Mouse (Mus musculus) midbrain, postnatal 0 days (tissue): ENCODE measurements at regions not wholly inside any gene's neighbourhood (a gene's known extent, or its start where the extent isn't known, plus 50 kb on each side); places are given as distances from the start of the nearest gene placed in this dataset.
"Not testable (repeated sequence)": the region's sequence is repeated elsewhere in the genome, so short reads cannot be mapped to it uniquely, and the experiment has no call there.

Source experiments
- ATAC-seq: fragments of 200-750 bp; cut with Nextera tagmentation; 2 replicates; pipeline ENCODE4 v1.8.0; 2017; ENCODE audit warnings: moderate number of reproducible peaks, mild to moderate bottlenecking, moderate TSS enrichment, moderate library complexity; ENCODE audit not compliant: low FRiP score
- DNase-seq: peaks from one replicate; pipeline ENCODE4 v3.0.0-alpha.2; 2015; ENCODE audit warnings: low spot score
- H3K27ac ChIP-seq: fragments of 300-500 bp; sonication (generic); 2 replicates; pipeline ENCODE4 v1.5.1; 2014; ENCODE audit warnings: low read depth, mild to moderate bottlenecking, low read length, mixed read lengths
- H3K27me3 ChIP-seq: fragments of 300-500 bp; sonication (generic); 2 replicates; pipeline ENCODE4 v1.6.1; 2014; ENCODE audit warnings: low read length, control low read depth, mixed read lengths; ENCODE audit not compliant: insufficient read depth
- H3K36me3 ChIP-seq: fragments of 300-500 bp; sonication (generic); 2 replicates; pipeline ENCODE4 v1.6.1; 2014; ENCODE audit warnings: low read length, control low read depth, mixed read lengths; ENCODE audit not compliant: insufficient read depth
- H3K4me1 ChIP-seq: fragments of 300-500 bp; sonication (generic); 2 replicates; pipeline ENCODE4 v1.6.1; 2014; ENCODE audit warnings: mild to moderate bottlenecking, control low read depth, antibody characterized with exemption, low read length, mixed read lengths; ENCODE audit not compliant: insufficient read depth
- H3K4me2 ChIP-seq: fragments of 300-500 bp; sonication (generic); 2 replicates; pipeline ENCODE4 v1.6.1; 2014; ENCODE audit warnings: low read depth, mild to moderate bottlenecking, low read length, mixed read lengths; ENCODE audit not compliant: poor library complexity, severe bottlenecking
- H3K4me3 ChIP-seq: fragments of 300-500 bp; sonication (generic); 2 replicates; pipeline ENCODE4 v1.5.1; 2014; ENCODE audit warnings: low read depth, mild to moderate bottlenecking, low read length, moderate library complexity
- H3K9ac ChIP-seq: fragments of 300-500 bp; sonication (generic); replicated peaks from 2 replicates; pipeline ENCODE4 v1.6.1; 2014; ENCODE audit warnings: mild to moderate bottlenecking, low read length, moderate library complexity, mixed read lengths; ENCODE audit not compliant: poor library complexity, severe bottlenecking
- H3K9me3 ChIP-seq: fragments of 300-500 bp; sonication (generic); 2 replicates; pipeline ENCODE4 v1.6.1; 2016; ENCODE audit warnings: low read length, control low read depth
- CTCF ChIP-seq: IDR thresholded peaks from 2 replicates; pipeline ENCODE4 v1.5.1; 2016; ENCODE audit warnings: antibody characterized with exemption, mild to moderate bottlenecking
- WGBS: fragments of 180-500 bp; shearing (Covaris S2); extraction: QIAGEN DNeasy Blood & Tissue Kit; methylation state at CpG from one replicate; pipeline ENCODE4 v1.1.7; 2014; 5-methylcytosine and 5-hydroxymethylcytosine counted together

DNA sequence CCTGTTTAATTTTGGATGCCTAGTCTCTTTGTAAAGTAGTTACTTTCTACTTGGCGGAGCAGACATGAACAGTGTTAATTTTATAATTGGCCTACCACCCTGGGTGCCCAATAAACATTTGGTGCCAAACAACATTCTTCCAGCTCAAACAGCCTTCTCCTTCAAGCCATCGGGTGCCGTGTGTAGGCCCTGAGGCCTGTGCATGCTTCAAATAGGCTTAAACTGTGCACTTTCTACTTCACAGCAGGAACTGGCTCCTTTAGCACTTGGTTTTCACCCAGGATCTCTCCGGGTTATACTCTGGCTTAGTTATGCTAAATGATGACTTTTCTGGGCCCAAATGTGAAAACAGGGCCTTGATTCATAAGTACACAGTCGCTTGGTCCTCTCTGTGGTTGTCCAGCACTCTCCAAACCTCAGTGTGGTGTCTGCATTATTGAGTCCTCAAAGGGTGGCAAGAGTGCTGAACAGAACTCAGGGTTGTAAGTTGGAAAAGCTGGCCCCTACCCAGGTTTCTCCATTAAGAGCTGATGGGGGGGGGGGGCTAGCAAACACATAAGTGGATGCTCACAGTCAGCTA, 86.1 kb upstream of the Nxpe4 start:
- Histone ChIP-seq H3K36me3 (no peaks in the 10 kb centered on the region), H3K27me3 (no peaks in the 10 kb centered on the region), H3K9ac (no peak overlapping the region), H3K27ac (no peak overlapping the region), H3K4me3 (no peak overlapping the region), H3K4me2 (no peak overlapping the region), H3K9me3 (no peaks in the 10 kb centered on the region), H3K4me1 (no peaks in the 10 kb centered on the region)
- peak; percentile 53 for DNase-seq
- 61% methylated on average over 5 of the region's 5 CpGs for WGBS
- TF ChIP-seq CTCF = no peak
- no peak for ATAC-seq

DNA sequence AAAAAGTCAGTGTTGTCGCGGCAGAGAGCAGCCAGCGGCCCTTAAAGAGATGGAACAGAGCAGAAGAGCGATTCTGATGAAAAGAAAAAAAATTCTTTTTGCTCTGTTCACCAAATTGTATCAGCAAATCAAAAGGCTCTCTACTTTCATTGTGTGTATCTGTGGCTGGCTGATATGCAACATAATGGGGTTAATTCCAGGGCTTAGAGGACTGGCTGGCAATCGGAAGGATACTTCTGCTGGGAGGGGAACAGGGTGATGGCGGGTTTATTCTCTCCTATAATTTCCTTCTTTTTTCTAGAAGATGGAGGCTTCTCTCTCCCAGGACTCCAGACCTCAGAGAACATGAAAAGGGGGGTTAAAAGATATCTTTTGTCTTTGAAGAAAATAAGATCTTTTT, 79.4 kb upstream of the Nxpe4 start:
- H3K9ac ChIP-seq = no peak overlapping the region
- no peaks in the 10 kb centered on the region for H3K27me3 ChIP-seq
- ATAC-seq (no peak), DNase-seq (no peak)
- no peak overlapping the region for H3K4me3 ChIP-seq
- H3K36me3 ChIP-seq = no peaks in the 10 kb centered on the region
- H3K9me3 ChIP-seq = no peaks in the 10 kb centered on the region
- WGBS = 27% methylated on average over 6 of the region's 6 CpGs
- no peak overlapping the region for H3K4me2 ChIP-seq
- no peak overlapping the region for H3K27ac ChIP-seq
- H3K4me1 ChIP-seq = no peaks in the 10 kb centered on the region
- no peak for TF ChIP-seq CTCF

DNA sequence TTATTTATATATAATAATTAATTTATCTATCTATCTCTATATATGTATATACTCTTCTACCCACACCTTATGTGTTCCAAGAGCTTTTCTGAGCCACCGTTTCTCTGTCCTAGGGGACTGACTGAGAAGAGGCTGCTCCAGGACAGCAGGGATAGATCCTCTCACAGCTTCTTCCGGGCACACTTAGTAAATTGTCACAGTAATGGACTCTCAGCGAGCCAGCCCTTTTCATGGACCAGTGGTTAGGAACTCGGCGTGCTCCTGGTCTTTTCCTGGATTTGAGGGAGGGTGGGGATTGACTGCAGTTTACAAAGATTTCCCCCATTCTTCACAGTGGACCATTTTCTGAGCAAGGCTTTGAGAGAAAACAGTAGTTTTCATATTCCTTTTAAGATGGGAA, 77.6 kb upstream of the Nxpe4 start:
- not testable (repeated sequence) for ATAC-seq, H3K27ac ChIP-seq, H3K4me2 ChIP-seq, H3K27me3 ChIP-seq, H3K9me3 ChIP-seq, H3K9ac ChIP-seq, H3K4me1 ChIP-seq, H3K4me3 ChIP-seq, DNase-seq, H3K36me3 ChIP-seq
- WGBS = 46% methylated on average over 5 of the region's 5 CpGs

DNA sequence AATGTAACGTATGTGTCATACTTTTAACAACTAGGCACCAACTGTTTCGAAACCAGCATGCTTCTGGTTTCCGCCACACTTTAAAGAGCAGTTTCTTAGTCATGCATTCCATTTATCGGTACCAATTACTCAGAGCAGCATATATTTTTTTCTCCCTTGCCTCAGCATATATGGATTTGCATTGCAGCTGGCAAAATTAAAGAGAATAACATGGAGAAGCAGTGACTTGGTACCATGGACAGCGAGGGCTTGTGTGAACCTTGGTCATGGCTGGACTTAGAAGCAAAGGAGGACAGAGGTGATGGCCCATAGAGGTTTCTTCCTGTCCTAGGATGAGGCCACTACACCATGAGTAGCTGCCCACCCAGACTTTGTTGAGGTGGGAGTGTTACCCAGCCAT, 72.2 kb upstream of the Nxpe4 start:
- H3K36me3 ChIP-seq = no peaks in the 10 kb centered on the region
- no peak for TF ChIP-seq CTCF
- WGBS = 88% methylated on average over 5 of the region's 5 CpGs
- H3K4me3 ChIP-seq = no peak overlapping the region
- no peak for DNase-seq
- no peak overlapping the region for H3K9ac ChIP-seq
- no peaks in the 10 kb centered on the region for H3K9me3 ChIP-seq
- H3K4me1 ChIP-seq = no peaks in the 10 kb centered on the region
- H3K4me2 ChIP-seq = no peak overlapping the region
- H3K27me3 ChIP-seq = no peaks in the 10 kb centered on the region
- ATAC-seq = no peak
- H3K27ac ChIP-seq = no peak overlapping the region

DNA sequence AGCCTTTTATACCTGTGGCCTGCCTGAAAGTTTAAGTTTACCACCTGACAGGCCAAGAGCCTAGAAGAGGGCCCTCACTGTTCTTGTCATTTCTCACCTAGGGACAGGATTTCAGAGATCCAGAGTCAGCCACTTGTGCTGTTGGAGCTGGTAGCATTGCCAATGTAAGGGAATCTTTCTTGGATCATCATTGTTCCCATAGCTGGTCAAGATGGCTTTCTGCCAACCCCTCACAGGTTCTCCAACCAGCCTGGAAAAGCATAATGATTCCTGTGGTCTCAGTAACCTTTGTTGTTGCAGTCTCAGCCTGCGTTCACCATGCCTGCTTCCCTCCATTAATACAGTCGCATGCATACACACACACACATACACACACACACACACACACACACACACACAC, 67.1 kb upstream of the Nxpe4 start:
- Histone ChIP-seq H3K9me3 (no peaks in the 10 kb centered on the region), H3K4me3 (no peak overlapping the region), H3K9ac (no peak overlapping the region), H3K4me1 (no peaks in the 10 kb centered on the region), H3K27ac (no peak overlapping the region), H3K36me3 (no peaks in the 10 kb centered on the region), H3K4me2 (no peak overlapping the region), H3K27me3 (no peaks in the 10 kb centered on the region)
- ATAC-seq = no peak
- 59% methylated on average over 2 of the region's 2 CpGs for WGBS
- no peak for DNase-seq
- no peak for TF ChIP-seq CTCF

DNA sequence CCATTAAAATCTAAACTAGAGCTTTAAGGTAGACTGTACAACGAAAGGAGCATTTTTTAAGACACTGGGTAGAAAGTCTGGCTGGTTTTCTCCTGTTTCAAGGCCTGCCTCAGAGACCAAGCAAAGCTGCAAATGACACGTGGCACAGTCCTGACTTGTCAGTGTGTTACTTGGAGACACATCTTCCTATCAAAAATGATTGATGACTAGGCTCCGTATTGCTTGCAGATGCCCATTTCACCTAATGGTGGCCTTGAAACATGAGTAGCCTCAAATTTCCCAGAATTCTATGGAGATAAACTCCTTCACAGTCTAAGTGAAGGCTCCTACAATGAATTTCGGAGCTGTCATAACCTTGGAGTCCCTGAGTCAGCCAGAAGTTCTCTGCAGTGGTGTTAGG, 62.0 kb upstream of the Nxpe4 start:
- H3K9ac ChIP-seq = no peak overlapping the region
- DNase-seq = no peak
- no peak overlapping the region for H3K4me3 ChIP-seq
- ATAC-seq = no peak
- TF ChIP-seq CTCF = no peak
- no peaks in the 10 kb centered on the region for H3K36me3 ChIP-seq
- H3K4me1 ChIP-seq = no peaks in the 10 kb centered on the region
- H3K27ac ChIP-seq = no peak overlapping the region
- no peaks in the 10 kb centered on the region for H3K9me3 ChIP-seq
- H3K27me3 ChIP-seq = no peaks in the 10 kb centered on the region
- no peak overlapping the region for H3K4me2 ChIP-seq
- WGBS = 90% methylated on average over 4 of the region's 4 CpGs
